Mouse (Mus musculus) left cerebral cortex, adult 9 months (tissue): Measurements from ENCODE around the gene Sobp.

Source experiments
- DNase-seq, 2 experiments: peaks; one replicate each; pipeline ENCODE4 v3.0.0; 2022; ENCODE audit warnings: low spot score in 2 of 2

Gene Sobp

DNA sequence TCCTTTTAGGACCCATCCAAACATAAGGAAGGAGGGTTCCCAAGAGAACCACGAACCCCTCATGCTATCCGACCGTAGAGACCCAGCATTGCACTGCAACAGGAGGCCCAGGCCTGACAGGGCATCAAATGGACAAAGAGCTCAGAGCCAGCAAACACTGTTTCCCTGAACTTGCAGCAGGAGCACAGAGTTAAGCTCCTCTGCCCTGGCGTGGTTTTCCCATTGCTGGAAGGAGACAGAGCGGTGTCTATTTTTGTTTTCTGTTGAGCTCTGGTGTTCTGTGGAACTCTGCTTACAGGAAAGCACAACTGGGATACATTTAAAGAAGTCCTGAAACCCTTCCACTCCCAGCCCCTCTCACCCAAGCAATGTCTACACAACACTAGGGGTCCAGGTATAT lies 15.0 kb downstream of the Sobp start:
- no peak for DNase-seq

DNA sequence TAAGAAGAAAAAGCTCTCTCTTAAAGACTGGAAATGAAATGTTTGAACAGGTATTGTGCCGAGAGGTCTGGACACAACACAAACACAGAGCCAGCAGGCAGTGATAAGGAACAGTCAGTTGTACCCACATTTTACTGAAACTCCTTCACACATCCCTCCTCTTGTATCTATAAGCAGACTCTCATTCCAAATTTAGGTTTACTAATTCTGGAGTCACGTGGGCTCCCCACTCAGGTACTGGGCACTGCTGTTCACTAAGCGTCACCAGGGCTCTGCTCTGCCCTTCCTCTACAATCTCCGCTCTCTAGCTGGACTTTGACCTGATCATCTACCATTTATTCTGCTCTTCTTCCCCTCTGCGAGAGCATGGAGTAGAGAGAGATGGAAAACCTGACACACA lies 15.4 kb downstream of the Sobp start:
- no peak for DNase-seq

DNA sequence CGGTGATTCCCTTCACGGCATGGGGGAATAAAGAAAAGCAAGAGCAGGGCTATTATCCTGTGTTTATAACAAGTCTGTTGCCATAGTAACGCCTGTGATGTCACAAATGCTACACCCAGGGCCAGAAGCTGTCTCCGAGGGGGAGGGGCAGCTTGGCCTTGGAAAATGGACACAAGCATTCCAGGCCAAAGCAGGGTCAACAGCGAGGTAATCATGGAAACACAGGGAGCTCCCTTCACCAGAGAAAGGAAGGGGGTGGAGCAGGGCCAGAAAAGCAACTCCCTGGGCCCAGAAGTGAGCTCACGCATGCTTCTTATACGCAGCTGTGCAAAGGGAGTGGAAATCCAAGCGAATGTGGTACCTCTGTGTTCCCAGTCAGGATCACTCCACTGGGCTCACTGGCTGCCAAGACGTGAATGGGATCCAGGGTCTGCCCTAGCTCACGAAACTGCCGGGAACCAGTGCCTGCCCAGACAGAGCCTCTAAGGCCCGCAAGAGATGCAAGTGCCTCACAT lies 19.2 kb downstream of the Sobp start:
- DNase-seq, result peak in 1 of 2 experiments; percentile 41

DNA sequence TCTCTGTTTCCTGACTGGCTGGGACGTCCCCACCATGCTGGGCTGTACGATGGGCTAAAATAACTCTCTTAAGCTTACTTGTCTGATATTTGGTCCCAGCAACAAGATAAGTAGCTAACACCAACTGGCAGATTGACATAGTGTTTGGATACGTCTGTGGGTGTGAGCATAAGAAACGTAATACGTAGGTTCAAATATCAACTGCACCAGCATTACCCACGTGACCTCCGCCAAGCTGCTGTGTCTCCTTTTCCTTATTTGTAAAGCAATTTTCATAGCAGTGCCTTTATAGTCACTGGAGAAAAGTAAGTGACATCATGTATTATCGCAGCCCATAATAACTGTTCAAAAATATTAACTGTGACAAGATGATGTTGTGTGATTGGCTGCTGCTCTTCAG lies 21.7 kb downstream of the Sobp start:
- DNase-seq, result no peak

DNA sequence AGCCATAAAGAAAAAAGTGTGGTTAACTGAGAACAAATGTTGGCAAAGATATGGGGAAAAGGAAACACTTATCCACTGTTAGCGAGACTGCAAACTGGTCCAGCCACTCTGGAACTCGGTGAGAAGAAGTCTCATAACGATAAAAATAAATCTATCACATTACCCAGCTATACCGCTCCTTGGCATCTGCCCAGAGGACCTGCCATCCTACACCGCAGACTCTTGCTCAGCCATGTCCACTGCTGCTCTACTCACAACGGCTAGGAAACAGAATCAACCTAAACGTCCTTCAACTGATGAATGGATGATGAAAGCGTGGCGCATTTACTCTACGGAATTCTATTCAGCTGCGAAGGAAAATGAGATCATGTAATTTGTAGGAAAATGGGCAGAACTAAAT lies 25.9 kb downstream of the Sobp start:
- DNase-seq, result no peak

DNA sequence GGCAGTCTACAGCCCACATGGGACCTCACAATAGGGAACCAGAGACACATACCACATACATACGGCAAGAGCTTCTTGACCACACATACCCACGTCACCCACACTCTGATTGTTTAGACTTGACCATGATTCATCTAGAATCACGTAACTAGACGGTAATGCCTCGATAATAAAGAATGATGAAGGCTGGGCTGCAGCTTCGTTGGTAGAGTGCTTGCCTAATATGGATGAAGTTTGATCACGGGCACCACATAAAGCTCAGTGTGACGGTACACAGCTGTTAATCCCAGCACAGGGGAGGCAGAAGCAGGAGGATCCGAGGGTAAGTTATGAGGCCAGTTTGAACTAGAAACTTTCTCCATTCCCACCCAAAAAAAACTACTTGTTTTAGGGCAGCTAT lies 31.2 kb downstream of the Sobp start:
- no peak for DNase-seq

DNA sequence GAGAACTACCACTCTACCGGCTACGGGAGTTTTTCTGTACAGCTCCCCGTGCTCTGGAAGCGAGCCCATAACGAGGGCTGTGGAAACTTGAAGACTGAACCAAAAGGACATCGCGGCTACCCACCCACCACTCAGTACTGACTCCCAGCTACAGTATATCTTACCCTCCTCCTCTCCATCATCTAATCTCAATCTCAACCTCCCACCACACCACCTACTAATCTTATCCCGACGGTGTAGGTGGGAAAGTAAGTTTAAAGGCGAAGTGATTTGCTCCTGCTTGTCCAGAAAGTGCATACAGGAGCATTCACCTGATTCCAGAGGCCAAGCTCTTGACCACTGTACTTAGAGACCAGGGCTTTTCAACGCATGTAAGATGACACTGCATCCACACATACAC lies 40.3 kb downstream of the Sobp start:
- DNase-seq, result no peak

DNA sequence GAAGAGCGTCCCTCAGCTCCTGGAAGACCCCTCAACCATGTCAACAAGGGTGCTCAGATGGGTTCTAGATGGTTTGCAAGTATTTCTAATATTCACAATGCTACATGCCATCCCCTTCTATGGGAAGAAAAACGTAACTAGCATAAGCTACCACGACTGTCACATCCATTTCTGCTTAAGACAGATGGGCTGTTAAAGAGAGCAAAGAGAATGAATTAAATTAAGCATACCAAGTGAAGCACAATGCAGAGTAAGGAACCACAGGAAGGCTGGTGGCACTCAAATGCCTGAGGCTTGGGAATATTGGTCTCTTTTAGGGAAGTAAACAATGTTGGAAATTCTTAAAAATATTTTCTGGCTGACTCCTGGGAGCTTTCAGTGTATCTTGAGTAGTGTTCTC lies 45.6 kb downstream of the Sobp start:
- DNase-seq, result no peak

DNA sequence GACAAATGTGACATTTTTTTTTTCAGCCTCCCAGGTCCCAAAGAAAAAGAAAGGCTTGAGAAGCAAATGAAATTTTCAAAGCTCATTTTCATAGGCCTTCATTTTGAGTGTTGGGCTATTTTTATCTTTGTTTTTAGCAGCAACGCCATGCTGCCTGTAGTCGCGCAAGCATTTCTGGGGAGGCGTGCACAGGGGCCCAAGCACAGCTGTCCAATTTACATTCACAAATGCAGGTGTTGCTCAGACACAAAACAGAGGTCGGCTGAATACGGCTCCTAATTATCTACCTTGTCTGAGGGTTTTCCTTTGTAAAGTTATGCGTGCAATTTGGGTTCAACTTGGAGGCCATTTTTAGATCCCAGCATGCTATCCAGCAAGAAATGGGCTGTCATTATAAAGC lies 49.8 kb downstream of the Sobp start:
- no peak for DNase-seq

DNA sequence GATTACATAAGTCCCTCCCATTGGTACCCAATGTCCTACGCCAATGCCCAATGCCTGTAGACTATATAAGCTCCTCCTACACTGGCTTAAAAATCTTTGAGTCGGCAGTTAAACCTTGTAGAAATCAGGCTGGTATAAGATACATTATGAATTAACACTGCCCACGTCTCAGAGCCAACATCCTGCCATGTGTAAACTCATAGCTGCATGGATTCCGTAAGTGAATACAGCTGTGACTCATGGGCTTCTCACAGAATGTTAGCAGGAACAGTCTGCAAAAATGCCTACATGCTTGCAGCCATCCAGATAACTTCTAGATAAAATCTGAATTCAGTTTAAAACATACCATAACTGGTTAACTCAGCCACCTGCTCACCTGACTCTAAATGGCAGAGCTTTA lies 50.2 kb downstream of the Sobp start:
- DNase-seq, result peak; percentile 26 to 61

DNA sequence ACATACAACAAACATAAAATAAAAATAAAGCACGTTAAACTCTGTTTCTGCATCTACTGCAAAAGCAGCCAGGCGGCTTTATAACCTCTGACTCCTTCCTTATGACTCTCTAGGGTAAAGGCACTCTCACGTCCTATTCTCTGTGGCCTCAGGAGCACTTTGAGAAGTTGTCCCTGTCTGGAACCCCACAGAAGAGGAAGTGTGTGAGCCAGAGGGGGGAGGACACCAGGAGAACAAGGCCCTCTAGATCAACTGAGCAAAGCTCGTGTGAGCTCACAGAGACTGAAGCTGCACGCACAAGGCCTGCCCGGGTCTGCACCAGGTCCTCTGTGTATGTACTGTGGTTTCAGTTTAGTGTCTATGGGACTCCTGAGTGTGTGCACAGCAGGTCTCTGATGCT lies 50.9 kb downstream of the Sobp start:
- DNase-seq, result no peak

DNA sequence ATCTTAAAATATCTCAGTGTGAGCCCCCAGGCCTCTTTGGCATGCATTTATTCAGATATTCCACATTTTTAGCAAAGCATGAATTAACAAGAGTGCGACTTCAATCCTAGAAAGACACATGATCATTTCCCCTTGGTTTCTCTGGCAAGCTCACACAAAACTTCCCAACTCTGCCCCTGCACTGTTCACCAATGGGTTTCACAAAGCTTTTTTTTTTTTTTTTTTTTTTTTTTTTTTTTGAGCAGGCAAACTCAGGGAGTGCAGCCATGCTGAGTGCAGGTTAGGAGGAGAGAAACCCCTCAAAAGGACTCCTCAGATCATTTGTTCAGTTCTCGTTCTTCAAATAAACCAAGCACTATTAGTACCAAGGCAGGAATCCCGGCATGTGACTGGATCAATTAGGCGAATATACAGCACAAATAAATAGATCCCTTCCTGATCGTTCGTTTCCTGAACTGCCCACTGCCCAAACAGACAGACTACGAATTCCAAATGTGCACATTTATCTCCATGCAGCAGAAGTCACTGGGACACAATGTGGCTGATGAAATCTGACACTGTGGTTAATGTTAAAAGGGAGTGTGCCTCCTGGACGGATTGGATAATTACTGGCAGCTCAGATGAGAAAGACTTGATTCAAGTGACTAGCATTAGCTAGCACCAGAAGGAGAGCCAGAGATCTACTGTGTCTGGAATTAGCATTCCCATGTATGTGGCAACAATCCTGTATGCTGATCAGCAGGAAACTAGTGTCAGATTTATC lies 53.5 kb downstream of the Sobp start:
- no peak for DNase-seq

DNA sequence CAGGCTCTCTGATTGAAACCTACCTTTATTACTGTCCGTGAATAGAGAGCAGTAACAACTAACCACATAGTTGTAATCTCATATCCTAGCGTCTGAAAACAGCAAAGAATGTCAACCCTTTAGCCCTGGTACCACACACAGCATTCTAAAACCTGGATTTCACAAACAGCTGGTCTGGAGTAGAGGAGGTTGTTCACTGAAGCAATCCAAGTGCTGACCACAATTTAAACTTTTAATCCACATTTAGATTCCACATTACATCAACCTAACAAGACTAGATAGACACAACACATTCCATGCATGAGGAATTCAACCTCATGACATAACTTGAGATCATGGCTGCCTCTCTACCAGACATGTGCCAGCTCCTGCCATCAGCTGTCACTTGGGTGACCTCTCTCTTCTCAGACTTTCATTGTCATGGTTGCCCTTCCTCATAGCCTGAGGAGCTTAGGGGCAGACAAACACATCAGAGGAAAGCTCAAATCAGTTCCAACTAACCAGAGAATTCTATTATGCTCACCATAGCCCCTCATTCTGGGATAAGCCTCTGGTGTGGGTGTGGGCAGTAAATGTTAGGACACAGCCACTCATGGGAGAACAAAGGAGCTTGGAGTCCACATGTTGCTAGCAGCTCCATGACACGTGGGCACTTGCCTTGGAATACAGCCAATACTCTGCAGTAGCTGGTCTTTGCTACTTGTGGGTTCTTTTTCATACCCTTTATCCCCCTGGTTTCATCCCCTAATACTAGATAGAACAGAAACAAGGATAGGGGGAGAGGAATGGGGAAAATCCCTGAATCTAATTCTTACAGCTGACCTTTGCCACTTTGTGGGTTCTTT lies 58.0 kb downstream of the Sobp start:
- no peak for DNase-seq

DNA sequence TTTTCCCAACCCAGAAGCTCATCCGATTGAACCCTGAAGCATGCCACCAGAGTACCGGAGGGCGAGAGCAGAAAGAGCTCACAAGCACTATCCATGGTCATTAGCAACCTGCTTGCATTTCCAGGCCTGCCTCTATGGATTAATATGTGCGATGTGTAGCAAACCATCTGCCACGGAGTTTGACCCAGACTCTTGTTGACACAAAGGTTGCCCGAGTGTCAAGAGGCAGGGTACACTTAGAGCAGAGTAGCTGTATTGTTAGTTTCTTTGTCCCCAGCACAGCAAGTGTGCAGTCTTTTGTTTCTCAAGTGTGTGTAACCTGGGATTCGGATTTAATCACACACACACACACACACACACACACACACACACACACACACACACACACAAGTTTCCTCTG lies 62.0 kb downstream of the Sobp start:
- no peak for DNase-seq

DNA sequence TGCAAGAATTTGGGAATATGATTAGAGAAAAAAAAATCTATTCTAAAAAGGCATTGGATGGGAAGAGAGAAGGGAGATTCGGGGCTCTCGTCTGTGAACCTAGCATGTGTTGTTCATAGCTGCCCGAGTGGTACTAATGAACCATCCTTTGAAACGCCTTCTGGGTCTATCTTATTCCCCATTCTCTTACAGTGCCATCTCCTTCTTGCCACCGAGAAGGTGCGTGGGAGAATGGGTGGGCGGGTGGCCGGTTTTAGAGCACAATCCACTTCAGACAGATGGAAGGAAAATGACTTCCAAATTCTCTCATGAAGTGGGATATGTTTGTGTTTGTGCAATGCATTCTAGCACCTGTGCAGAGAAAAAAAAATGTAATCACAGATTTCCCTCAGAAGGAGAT lies 67.7 kb downstream of the Sobp start:
- peak; percentile 32 to 82 for DNase-seq

DNA sequence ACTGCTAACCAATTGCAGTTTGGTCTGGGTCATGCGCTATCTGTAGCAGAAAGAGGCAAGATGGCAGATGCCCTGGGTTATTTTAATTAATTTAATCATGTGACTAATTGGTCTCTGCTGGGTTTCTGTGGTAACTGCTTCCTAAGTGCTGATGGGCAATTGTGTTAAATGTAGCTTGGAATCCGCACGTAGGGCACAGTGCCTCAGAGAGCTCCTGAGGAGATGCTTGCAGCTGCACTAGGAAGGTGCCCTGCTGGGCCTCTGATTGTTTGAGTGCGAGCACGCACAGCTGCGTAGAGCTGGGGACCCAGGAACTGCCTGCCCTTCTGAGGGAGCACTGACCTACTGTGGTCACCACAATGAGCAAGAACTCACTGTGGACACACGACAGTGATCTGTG lies 68.1 kb downstream of the Sobp start:
- peak in 1 of 2 experiments; percentile 19 for DNase-seq

DNA sequence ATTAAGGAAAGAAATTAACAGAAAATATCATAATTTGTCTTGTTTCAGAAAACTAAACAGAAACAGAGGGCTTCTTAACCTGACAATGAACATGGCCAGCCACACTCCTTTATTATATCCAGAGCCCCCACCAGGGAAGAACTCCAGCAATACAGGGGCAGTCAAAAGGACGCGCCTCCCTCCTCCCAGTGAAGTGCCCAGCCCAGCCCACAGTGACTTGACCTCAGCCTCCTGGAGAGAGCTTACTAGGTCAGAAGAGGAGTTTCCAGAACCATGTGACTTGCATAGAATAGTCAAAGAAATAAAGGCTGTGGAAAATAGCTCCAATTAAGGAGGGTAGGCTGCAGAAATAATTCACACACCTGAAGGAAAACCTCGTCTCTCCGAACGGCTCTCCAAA lies 73.8 kb downstream of the Sobp start:
- DNase-seq, result no peak

DNA sequence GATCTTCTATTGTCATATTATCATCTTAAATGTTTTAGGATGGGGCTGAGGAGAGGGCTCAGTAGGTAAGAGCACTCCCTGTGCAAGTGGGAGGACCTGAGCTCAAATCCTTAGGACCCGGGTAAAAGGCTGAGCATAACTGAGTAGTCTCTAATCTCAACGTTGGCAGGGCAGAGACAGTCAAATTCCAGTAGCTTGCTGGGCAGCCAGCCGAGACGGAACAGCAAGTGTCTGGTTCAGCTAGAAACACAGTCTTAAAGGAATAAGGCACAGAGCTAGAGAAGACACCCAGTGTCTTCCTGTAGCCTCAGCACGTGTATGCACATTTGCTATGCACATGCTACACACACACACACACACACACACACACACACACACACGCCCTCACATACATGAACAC lies 75.1 kb downstream of the Sobp start:
- DNase-seq, result no peak

DNA sequence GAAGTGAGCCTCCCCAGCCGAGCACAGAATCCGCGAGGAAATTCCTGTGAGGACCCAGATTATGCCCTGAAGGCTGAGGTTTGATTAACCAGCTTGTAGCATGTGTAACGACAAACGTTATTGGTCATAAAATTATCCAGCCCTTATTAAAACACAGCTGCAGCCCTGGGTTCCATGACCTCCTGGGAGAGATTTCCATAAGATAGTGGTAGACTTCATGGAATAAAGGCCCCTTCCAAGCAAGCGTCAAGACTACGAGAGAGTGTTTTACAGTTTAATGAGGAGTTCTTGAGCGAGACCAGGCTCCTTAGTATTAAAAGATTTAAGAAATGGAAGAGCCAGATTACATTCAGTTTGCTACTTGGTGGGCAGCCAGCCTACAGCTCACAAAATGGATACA lies 76.6 kb downstream of the Sobp start:
- no peak for DNase-seq

DNA sequence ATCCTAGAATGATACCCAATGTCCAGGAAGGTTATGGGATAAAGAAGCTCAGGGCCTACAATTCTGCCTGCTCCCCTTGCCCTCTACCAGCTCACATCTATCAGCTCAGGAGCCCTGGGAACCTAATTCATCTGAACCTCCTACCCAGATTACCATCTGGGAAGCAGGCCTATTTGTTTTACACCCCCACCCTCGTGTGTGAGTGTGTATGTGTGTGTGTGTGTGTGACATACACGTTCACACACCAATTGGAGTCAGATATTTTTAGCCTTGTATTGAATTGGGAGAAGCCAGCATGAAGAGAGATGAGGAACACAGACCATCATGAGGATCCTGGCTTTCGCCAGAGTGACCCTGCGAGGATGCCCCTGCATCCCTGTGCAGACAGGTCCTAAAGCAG lies 77.7 kb downstream of the Sobp start:
- DNase-seq, result no peak

DNA sequence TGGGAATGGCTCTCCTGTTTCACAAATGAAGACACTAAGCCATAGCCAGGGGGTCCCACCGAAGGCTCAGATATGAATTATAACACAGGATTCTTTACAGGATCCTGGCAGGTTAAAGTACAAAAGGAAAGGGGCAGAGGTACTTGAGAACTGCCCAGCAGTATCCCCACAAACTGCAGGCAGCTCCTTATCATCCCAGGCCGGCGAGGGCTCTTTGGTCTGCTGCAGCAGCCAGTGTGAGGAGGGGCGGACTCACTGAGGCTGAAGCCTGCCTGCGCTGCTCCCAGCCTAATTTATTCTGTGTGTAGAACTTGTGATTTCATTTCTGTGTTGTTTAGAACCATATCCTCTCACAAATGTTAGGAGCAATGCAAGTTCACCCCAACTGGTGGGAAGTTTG lies 79.8 kb downstream of the Sobp start:
- DNase-seq, result no peak

DNA sequence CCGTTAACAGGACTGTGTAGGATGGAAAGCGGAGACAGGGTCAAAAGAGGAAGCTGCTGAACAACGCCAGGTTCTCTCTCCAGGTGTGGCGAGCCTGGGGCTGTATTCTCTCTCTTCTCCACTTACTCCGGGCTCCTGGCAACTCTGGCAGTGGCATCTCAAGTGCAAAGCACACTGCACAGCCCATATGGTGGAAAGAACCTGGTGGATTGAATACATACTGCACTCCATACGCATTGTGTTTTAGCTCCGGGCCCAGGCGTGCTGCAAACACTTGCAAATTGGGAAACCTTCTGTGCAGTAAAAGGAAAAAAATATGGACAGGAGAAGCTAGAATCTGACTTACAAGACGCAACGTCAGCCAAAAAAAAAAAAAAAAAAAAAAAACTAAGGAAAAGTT lies 80.9 kb downstream of the Sobp start:
- DNase-seq, result peak in 1 of 2 experiments; percentile 70

DNA sequence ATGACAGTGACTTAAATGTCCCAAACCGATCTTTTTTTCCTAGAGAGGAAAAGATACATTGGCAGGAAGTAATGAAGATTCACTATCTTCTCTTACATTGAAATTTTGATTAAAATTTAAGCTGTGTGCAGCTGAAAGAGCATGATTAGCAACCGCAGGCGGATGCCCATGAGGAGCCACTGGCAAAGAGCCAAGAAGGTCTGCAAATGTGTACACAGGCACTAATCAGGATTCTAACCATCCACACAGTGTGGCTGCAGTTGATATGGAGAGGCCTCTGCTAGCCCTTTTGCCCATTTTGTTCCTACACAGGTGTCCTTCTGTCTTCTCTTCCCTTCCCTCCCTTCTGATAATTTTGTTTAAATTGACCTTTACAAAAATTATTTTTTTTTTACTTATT lies 84.3 kb downstream of the Sobp start:
- no peak for DNase-seq
